Mouse (Mus musculus) testis, adult 2 months (tissue): Measurements from ENCODE around the gene Fndc1. TPM values are rescaled to one million over a fixed set of nuclear protein-coding genes. Genes with fewer than 3 reads are reported as not detected.

Experiments used
- H3K27ac ChIP-seq: fragments of 200-500 bp; 2 replicates; pipeline ENCODE4 v1.5.1; 2012; ENCODE audit warnings: low read depth, low read length; ENCODE audit not compliant: control insufficient read depth, insufficient read depth
- H3K27me3 ChIP-seq: fragments of 200-500 bp; 2 replicates; pipeline ENCODE4 v1.6.1; 2012; ENCODE audit warnings: mild to moderate bottlenecking, low read length, moderate library complexity; ENCODE audit not compliant: control insufficient read depth, insufficient read depth
- H3K36me3 ChIP-seq: fragments of 200-500 bp; 2 replicates; pipeline ENCODE4 v1.6.1; 2012; ENCODE audit warnings: mild to moderate bottlenecking, low read length; ENCODE audit not compliant: control insufficient read depth, insufficient read depth
- H3K4me1 ChIP-seq: fragments of 200-500 bp; 2 replicates; pipeline ENCODE4 v1.6.1; 2012; ENCODE audit warnings: low read length; ENCODE audit not compliant: control insufficient read depth, insufficient read depth
- H3K4me3 ChIP-seq: fragments of 200-500 bp; 2 replicates; pipeline ENCODE4 v1.5.1; 2012; ENCODE audit warnings: low read depth, mild to moderate bottlenecking, low read length, moderate library complexity, mixed read lengths; ENCODE audit not compliant: control insufficient read depth
- CTCF ChIP-seq: fragments of 200-500 bp; IDR thresholded peaks from 2 replicates; pipeline ENCODE4 v1.5.1; 2012; ENCODE audit warnings: low read depth, mild to moderate bottlenecking, inconsistent platforms, low read length, moderate library complexity; ENCODE audit not compliant: control insufficient read depth, insufficient read depth, insufficient replicate concordance
- POLR2A ChIP-seq: fragments of 200-500 bp; IDR thresholded peaks from 2 replicates; pipeline ENCODE4 v1.6.1; 2012; ENCODE audit warnings: low read depth, mild to moderate bottlenecking, inconsistent platforms, low read length, moderate library complexity; ENCODE audit not compliant: control insufficient read depth
- polyA plus RNA-seq: library from polyadenylated mRNA; depleted of rRNA; stranded (reverse); fragments of >200 nt; gene quantifications from 2 replicates; pipeline ENCODE4 v1.2.3, GENCODE M21; 2012

Gene Fndc1
- polyA plus RNA-seq, 1 experiment: 0.95 TPM

DNA sequence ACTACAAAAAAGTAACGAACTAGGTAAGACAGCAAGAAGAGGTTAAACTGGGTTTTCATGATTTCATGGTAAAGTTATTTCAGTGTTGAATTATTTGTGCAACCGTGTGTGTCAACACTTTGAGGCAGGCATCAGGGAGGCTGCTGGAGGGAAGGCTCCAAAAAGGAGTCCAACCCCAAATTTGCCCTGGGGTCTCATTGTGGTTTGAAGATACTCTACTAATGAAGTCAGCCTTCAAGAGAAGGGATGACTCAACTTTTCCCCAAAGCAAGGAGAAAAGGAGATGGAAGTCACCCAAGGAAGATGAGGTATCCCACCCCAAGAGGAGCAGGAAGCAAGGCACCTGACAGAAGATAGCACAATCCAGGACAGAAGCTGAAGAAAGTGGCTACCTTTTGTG, 31.9 kb downstream of the Fndc1 start:
- Histone ChIP-seq H3K4me1 (no peaks in the 10 kb centered on the region), H3K36me3 (no peaks in the 10 kb centered on the region), H3K27ac (no peak overlapping the region), H3K4me3 (no peak overlapping the region), H3K27me3 (no peaks in the 10 kb centered on the region)
- TF ChIP-seq POLR2A: no peak
- TF ChIP-seq CTCF: no peak

DNA sequence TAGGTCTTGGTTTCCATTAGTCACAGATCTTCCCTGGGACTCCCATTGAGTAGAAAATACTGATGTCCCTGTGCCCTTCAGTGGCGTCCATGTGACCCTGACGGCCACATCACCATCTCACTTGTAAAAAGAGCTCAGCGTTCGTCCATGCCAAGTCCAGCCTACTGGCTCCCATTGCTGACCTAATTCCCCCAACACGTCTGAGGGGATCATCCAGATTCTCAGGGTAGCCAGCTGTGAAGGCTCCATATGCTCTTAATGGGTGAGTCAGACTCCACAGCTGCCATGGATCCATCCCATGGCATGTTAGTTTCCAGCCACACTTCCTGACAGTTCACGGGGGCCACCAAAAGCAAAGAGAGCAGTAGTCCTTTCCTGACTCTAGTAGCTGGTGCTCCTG, 33.0 kb downstream of the Fndc1 start:
- H3K27ac ChIP-seq: no peak overlapping the region
- H3K36me3 ChIP-seq: no peaks in the 10 kb centered on the region
- H3K27me3 ChIP-seq: no peaks in the 10 kb centered on the region
- TF ChIP-seq CTCF: no peak
- no peak for TF ChIP-seq POLR2A
- no peak overlapping the region for H3K4me3 ChIP-seq
- no peaks in the 10 kb centered on the region for H3K4me1 ChIP-seq

DNA sequence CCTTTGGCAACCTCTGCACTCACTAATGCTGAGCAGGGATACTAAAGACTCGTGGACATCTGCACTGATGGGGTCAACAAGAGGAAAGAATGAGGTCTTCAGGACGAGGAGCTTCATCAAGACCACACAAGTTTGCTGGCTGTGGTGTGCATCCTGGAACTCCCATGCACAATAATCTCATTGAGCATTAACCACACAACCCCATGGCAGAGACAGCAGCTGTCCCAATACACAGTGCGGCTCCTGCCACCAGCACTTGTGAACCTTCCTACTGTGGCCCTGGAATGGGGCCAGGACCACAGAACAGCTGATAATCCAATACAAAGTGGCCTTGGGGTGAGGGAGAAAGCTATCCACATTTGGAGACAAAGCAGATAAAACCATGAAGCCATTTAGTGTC, 36.6 kb downstream of the Fndc1 start:
- no peak overlapping the region for H3K4me3 ChIP-seq
- no peak overlapping the region for H3K27ac ChIP-seq
- H3K4me1 ChIP-seq: no peaks in the 10 kb centered on the region
- H3K36me3 ChIP-seq: no peaks in the 10 kb centered on the region
- TF ChIP-seq CTCF (no peak), POLR2A (no peak)
- H3K27me3 ChIP-seq: no peaks in the 10 kb centered on the region

DNA sequence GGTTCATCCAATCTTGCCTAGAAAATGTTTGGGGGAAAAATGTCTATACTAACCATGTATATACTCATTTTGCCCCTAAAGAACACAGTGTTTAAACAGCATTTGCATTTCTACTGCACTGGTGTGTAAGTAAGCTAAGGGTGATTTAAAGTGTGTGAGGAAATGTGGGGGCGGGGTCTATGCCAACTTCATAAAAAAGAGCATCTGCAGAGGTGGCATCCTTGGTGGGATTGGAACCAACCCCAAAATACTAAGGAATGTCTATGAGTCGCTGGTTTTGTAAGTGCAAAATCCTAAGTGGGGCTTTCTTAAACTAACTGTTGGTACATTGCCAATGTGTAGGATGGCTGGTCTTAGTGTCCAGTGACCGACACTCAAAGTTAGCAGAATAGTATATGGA, 53.0 kb downstream of the Fndc1 start:
- Histone ChIP-seq H3K27me3 (no peaks in the 10 kb centered on the region; the same call in 1 of the 2 replicates), H3K4me1 (peaks cover 20% of the 10 kb centered on the region), H3K36me3 (no peaks in the 10 kb centered on the region), H3K4me3 (no peak overlapping the region), H3K27ac (no peak overlapping the region)
- TF ChIP-seq CTCF: no peak
- TF ChIP-seq POLR2A: no peak

DNA sequence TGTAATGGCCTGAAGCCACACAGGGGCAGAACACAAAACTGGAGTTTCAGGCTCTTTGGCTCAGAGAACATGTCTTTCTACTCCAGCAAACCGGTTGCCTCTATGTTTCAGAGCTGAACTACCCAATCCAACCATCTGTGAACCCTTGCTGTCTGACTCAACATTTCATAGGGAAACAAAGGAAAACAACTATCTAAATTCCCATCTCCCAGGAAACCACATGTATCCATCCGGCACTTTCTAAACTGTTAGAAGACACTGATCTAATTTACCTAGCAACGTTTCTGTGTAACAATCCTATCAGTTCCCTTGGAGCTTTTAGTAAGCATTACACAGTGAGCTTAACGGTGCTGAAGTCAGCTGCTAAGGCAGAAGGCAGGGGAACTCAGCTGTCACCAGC, 67.3 kb downstream of the Fndc1 start:
- Histone ChIP-seq H3K4me1 (no peaks in the 10 kb centered on the region), H3K27me3 (no peaks in the 10 kb centered on the region), H3K36me3 (no peaks in the 10 kb centered on the region), H3K4me3 (no peak overlapping the region), H3K27ac (no peak overlapping the region)
- TF ChIP-seq CTCF: no peak

DNA sequence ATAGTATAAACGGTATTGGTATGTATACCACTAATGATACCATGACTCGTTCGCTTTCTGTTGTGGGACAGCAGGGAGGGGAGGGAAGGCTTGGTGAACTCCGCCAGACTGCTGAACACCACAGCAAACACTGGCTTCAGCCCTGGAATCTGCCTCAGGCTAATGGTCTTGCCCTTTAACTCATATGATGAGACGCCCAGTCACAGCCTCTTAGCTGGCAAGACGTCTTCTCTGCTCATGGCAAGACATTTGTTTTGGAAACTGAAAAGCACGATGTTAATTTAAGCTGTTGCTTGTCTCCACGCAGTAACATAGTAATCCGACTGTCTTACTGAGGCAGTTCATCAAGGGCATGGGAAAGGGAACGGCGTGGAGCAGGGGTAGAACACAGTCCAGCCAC, 72.1 kb downstream of the Fndc1 start:
- no peaks in the 10 kb centered on the region for H3K36me3 ChIP-seq
- no peak for TF ChIP-seq POLR2A
- TF ChIP-seq CTCF: no peak
- H3K4me3 ChIP-seq: no peak overlapping the region
- no peak overlapping the region for H3K27ac ChIP-seq
- no peaks in the 10 kb centered on the region for H3K27me3 ChIP-seq
- H3K4me1 ChIP-seq: no peaks in the 10 kb centered on the region

DNA sequence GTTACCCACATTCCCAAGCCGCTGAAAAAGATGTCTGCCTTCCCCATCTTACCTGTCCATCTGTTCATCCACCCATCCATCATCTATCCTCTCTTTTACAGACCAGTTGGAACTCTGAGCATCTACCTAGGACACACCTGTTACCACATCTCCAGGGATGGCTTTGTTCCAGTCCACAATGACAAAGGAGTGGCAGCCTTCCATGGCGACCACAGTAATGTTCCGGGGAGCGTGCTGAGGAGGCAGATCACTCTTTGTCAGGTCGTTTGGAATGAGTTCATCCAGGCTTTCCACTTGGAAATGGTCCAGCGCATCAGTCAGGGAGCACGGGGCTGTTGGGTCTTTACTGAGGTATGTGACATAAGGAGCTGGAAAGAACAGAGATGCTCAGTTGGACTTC, 73.7 kb downstream of the Fndc1 start:
- Histone ChIP-seq H3K4me3 (no peak overlapping the region), H3K27ac (no peak overlapping the region), H3K27me3 (no peaks in the 10 kb centered on the region), H3K4me1 (no peaks in the 10 kb centered on the region), H3K36me3 (no peaks in the 10 kb centered on the region)
- no peak for TF ChIP-seq CTCF
- no peak for TF ChIP-seq POLR2A
